Mouse (Mus musculus) liver, adult 2 months (tissue): Measurements from ENCODE around the gene Dscaml1. TPM values are rescaled to one million over a fixed set of nuclear protein-coding genes. Genes with fewer than 3 reads are reported as not detected.

Experiments
- DNase-seq: peaks from one replicate; pipeline ENCODE4 v3.0.0-alpha.2; 2011; ENCODE audit warnings: low read depth, low spot score; ENCODE audit errors: extremely low read depth
- H3K27ac ChIP-seq: fragments of 200-500 bp; replicated peaks from 2 replicates; pipeline ENCODE4 v1.5.1; 2012; ENCODE audit warnings: low read depth, mild to moderate bottlenecking, control low read depth, inconsistent platforms, low read length; ENCODE audit not compliant: insufficient read depth
- H3K27me3 ChIP-seq: fragments of 200-500 bp; 2 replicates; pipeline ENCODE4 v1.6.1; 2012; ENCODE audit warnings: mild to moderate bottlenecking, moderate library complexity, low read length, inconsistent platforms; ENCODE audit not compliant: control insufficient read depth, insufficient read depth
- H3K36me3 ChIP-seq: fragments of 200-500 bp; 2 replicates; pipeline ENCODE4 v1.6.1; 2012; ENCODE audit warnings: low read length, inconsistent platforms; ENCODE audit not compliant: control insufficient read depth, insufficient read depth
- H3K4me1 ChIP-seq: fragments of 200-500 bp; 2 replicates; pipeline ENCODE4 v1.6.1; 2011; ENCODE audit warnings: low read length; ENCODE audit not compliant: control insufficient read depth, insufficient read depth
- H3K4me3 ChIP-seq: fragments of 200-500 bp; 2 replicates; pipeline ENCODE4 v1.5.1; 2011; ENCODE audit warnings: low read depth, mild to moderate bottlenecking, control low read depth, low read length, moderate library complexity; ENCODE audit not compliant: insufficient read depth
- H3K79me2 ChIP-seq: fragments of 200-500 bp; 2 replicates; pipeline ENCODE4 v1.6.1; 2012; ENCODE audit warnings: inconsistent platforms, mild to moderate bottlenecking, low read length, moderate library complexity; ENCODE audit not compliant: control insufficient read depth, insufficient read depth
- H3K9ac ChIP-seq: fragments of 200-500 bp; 2 replicates; pipeline ENCODE4 v1.6.1; 2012; ENCODE audit warnings: low read depth, mild to moderate bottlenecking, control low read depth, inconsistent platforms, low read length
- CTCF ChIP-seq: fragments of 200-500 bp; IDR thresholded peaks from 2 replicates; pipeline ENCODE4 v1.5.1; 2011; ENCODE audit warnings: low read depth, low read length, control low read depth
- POLR2A ChIP-seq: fragments of 200-500 bp; IDR thresholded peaks from 2 replicates; pipeline ENCODE4 v1.6.1; 2011; ENCODE audit warnings: low read length, control low read depth; ENCODE audit not compliant: insufficient read depth; ENCODE audit errors: extremely low read depth
- WGBS: fragments of 180-500 bp; shearing (Covaris S2); methylation state at CpG from one replicate; pipeline ENCODE4 v1.1.7; 2018; 5-methylcytosine and 5-hydroxymethylcytosine counted together
- polyA plus RNA-seq: library from polyadenylated mRNA; depleted of rRNA; stranded (reverse); fragments of >200 nt; gene quantifications from 2 replicates; pipeline ENCODE4 v1.2.3, GENCODE M21; 2012
- total RNA-seq: library from RNA; depleted of rRNA; stranded (reverse); fragments of >200 nt; gene quantifications from 2 replicates; pipeline ENCODE4 v1.2.3, GENCODE M21; 2014

Dscaml1 gene
- total and polyA plus RNA-seq, 2 experiments: 0.09 to 0.13 TPM

DNA sequence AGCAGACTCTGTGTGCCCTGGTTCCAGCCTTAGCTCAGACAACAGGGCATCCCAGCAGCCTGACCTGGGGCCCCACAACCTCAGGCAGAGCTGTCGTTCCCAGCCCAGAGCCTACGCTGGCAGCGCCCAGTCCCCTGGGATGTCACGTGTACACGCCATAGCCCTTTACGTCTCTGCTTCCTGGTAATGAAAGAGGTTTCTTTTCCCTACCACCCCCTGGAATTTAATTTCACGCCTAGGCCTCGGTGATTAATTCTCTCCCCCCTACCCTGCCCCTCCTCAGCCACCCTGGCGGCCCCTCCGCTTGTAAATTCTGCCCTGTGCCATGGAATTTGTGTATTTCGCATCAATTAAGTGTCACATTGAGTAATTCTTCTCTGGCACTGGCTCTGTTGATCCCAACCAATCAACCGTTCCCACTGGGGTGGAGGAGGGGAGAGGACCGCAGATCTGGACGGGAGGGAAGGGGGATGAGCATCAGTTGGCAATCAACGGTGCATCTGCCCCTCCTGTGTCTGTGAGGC, 238.5 kb downstream of the Dscaml1 start:
- Histone ChIP-seq H3K9ac (no peak overlapping the region), H3K4me1 (no peaks in the 10 kb centered on the region), H3K79me2 (no peaks in the 10 kb centered on the region), H3K36me3 (no peaks in the 10 kb centered on the region), H3K4me3 (no peak overlapping the region), H3K27ac (no peak overlapping the region), H3K27me3 (no peaks in the 10 kb centered on the region)
- TF ChIP-seq POLR2A: no peak
- no peak for TF ChIP-seq CTCF
- WGBS: 75% methylated on average over 15 of the region's 15 CpGs
- no peak for DNase-seq

DNA sequence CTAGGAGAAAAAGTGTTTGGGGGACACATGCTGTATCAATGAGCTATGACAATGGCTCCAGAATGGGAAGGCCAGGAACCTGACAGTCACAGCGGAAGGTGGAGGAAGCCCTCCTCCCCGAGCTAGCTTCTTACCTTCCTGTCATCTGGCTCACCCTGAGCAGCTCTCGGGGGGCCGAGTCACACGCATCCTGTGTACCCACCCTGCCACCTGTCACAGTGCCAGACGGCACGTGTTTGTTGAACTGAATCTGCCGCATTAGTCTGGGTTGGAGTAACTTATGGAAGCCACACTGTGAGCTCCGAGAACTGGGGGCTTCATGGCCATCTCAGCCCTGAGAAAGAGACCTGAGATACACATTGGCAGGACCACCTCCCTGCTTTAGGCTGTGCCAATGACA, 249.5 kb downstream of the Dscaml1 start:
- TF ChIP-seq CTCF (no peak), POLR2A (no peak)
- no peaks in the 10 kb centered on the region for H3K79me2 ChIP-seq
- no peak overlapping the region for H3K4me3 ChIP-seq
- no peaks in the 10 kb centered on the region for H3K36me3 ChIP-seq
- DNase-seq: no peak
- 0 out of 2 replicates have a peak, but pooled peaks cover 2% of the 10 kb centered on the region for H3K27me3 ChIP-seq
- H3K27ac ChIP-seq: no peak overlapping the region
- H3K4me1 ChIP-seq: no peaks in the 10 kb centered on the region
- no peak overlapping the region for H3K9ac ChIP-seq
- 82% methylated on average over 9 of the region's 9 CpGs for WGBS

DNA sequence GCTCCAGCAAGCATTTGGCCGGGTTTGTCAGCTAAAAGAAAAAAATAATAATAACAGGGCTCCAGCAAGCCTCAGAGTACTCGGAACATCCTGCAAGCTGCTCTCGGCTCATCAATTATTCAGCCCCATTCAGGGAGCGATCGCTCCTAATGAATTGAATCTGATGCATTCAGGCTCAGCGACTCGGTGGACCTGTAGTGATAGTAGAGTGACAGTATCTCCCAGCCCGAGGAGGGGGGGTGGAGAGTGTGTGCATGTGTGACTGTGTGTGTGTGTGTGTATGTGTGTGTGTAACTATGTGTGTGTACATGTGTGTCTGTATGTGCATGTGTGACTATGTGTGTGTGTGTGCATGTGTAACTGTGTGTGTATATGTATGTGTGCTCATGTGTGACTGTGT, 250.2 kb downstream of the Dscaml1 start:
- Histone ChIP-seq H3K79me2 (no peaks in the 10 kb centered on the region), H3K36me3 (no peaks in the 10 kb centered on the region), H3K4me3 (no peak overlapping the region), H3K4me1 (no peaks in the 10 kb centered on the region), H3K9ac (no peak overlapping the region), H3K27me3 (0 out of 2 replicates have a peak, but pooled peaks cover 2% of the 10 kb centered on the region), H3K27ac (no peak overlapping the region)
- DNase-seq: no peak
- 86% methylated on average over 8 of the region's 8 CpGs for WGBS
- TF ChIP-seq POLR2A (no peak), CTCF (no peak)

DNA sequence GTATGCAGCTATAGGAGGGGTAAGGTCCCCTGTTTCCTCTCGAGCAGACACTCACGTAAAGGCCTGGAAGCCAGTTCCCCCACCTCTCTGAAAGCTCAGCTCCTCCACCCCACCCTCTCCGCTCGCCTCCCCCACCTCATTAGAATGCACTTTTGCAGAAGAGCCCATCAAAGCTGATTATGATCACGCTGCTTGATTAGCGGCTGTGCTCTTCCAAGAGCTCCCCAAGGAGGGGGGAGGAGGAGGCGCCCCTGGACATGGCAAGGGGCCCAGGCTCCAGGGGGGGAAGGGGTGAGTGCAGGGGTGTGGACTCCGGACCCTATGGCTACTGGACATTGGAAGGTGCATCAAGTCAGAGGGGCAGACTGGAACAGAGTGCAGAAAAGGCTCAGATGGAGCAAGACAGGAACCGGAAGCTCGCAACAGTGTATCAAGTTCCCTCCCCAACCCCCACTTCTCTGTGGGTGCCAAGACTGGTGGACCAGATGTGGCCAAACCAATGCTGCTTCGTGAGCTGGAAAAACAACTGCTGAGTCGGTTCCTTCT, 250.9 kb downstream of the Dscaml1 start:
- Histone ChIP-seq H3K27ac (no peak overlapping the region), H3K4me1 (no peaks in the 10 kb centered on the region), H3K4me3 (no peak overlapping the region), H3K9ac (no peak overlapping the region), H3K79me2 (no peaks in the 10 kb centered on the region), H3K36me3 (no peaks in the 10 kb centered on the region), H3K27me3 (0 out of 2 replicates have a peak, but pooled peaks cover 2% of the 10 kb centered on the region)
- 43% methylated on average over 12 of the region's 12 CpGs for WGBS
- peak; percentile 16 for DNase-seq
- TF ChIP-seq CTCF (no peak), POLR2A (no peak)

DNA sequence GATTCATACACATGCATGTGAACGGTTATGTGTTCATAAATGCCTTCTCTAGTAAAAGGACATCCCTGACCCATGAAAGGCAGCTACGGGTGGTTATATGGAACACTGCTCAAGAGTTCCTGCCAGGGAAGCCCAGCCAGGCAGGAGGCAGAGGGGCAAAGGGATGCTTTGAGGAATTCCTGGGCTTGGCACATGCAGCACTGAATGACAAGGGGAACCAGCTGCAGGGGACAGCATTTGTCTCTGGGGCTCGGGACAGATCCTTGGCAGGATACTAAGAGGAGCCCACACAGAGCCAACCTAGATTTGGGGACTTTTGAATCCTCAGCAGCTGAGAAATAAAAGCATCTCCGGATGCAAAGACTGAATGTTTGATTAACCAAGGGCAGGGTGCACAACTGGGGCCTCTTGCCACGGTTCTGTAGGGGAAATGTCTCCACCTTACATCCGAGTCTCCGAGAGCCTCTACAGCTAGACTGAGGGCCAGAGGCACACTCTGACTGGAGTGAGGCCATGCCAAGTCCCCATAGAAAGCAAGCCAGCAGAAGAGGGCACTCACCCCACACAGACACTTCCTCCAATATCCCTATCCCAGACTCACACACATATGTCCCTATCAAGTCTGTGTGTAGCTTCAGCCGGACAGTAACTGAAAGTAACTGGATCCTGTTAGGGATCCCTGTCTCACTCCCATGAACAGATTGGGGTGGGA, 251.7 kb downstream of the Dscaml1 start:
- no peak overlapping the region for H3K9ac ChIP-seq
- no peak for DNase-seq
- no peaks in the 10 kb centered on the region for H3K4me1 ChIP-seq
- no peak overlapping the region for H3K4me3 ChIP-seq
- H3K79me2 ChIP-seq: no peaks in the 10 kb centered on the region
- WGBS: 64% methylated on average over 8 of the region's 8 CpGs
- TF ChIP-seq POLR2A: no peak
- TF ChIP-seq CTCF: no peak
- H3K27ac ChIP-seq: no peak overlapping the region
- no peaks in the 10 kb centered on the region for H3K36me3 ChIP-seq
- H3K27me3 ChIP-seq: no peaks in the 10 kb centered on the region

DNA sequence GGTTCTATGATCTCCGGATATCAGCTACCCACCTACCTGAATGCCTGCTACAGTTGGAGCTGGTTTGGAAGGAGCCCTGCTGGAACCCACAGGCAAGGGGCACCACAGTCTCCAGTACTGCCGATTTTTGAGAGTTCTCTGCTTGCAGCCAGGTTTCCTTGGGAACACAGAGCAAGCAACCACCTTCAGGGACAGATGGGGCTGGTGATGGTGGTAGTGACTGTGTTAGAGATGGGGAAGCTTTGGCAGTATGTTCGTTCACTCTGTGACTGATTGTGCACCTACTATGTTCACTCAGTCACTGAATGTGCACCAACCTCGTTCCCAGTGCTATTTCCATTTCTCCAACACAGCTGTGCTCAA, 252.2 kb downstream of the Dscaml1 start:
- Histone ChIP-seq H3K27me3 (no peaks in the 10 kb centered on the region), H3K4me3 (no peak overlapping the region), H3K36me3 (no peaks in the 10 kb centered on the region), H3K27ac (no peak overlapping the region), H3K4me1 (no peaks in the 10 kb centered on the region), H3K9ac (no peak overlapping the region), H3K79me2 (no peaks in the 10 kb centered on the region)
- WGBS: 72% methylated on average over 4 of the region's 4 CpGs
- no peak for DNase-seq
- TF ChIP-seq POLR2A (no peak), CTCF (no peak)
